Comparison of ENCODE assay signal across 9 mouse cellular contexts in the genomic region with DNA sequence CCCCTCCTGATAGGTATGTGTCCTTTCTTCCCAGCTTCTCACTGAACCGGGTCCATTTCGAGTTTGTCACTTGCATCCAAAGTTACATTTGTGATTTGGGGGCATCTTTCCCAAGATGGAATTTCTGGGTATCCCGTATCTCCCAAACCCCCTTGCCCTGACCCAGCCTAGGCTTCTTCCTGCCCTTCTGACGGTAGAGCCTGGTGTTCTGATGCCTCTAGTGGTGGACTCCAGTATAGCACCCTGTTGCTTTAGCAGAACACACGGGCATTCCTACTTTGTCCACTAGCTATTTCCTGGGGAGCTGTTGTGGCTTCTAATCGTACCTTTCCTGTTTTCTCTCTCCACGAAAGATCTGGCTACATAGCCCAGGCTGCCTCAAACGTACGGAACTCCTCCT. TPM values are rescaled to one million over a fixed set of nuclear protein-coding genes. Genes with fewer than 3 reads are reported as not detected.
DNase-seq lines count a peak whose midpoint lies in the region; ATAC-seq and TF ChIP-seq lines count a peak whose summit lies in the region.
"Had no signal": no experiment of that assay in that cellular context is flagged by ENCODE, and none has a peak within 500 bp of the region (broad histone marks: within the 10 kb centered on the region; RNA-seq: fewer than 3 reads in every experiment).

No protein-coding gene starts in this region.

- no peak overlapping the region for H3K27ac ChIP-seq in gastrocnemius, adult 2 months
- no peak overlapping the region for H3K27ac ChIP-seq in kidney, adult 2 months (ENCODE audit: insufficient read depth, low read depth, low read length)
- H3K27ac ChIP-seq in limb, embryonic 13.5 days, result no peak overlapping the region
- H3K27ac ChIP-seq in neural tube, embryonic 12.5 days, result no peak overlapping the region
- H3K27ac ChIP-seq: limb, embryonic 15.5 days had no signal

- H3K4me2 ChIP-seq in limb, embryonic 13.5 days (replicated peaks), result no peak overlapping the region
- no peak overlapping the region for H3K4me2 ChIP-seq in neural tube, embryonic 12.5 days (replicated peaks)
- H3K4me2 ChIP-seq: limb, embryonic 15.5 days had no signal

- H3K27me3 ChIP-seq in Patski, result no peaks in the 10 kb centered on the region
- no peaks in the 10 kb centered on the region for H3K27me3 ChIP-seq in kidney, adult 2 months (replicated peaks; ENCODE audit: control insufficient read depth, insufficient read depth, low read length)
- peaks cover 18% of the 10 kb centered on the region for H3K27me3 ChIP-seq in limb, embryonic 13.5 days
- no peaks in the 10 kb centered on the region for H3K27me3 ChIP-seq in neural tube, embryonic 12.5 days (replicated peaks)

- TF ChIP-seq POLR2A in kidney, adult 2 months (IDR thresholded peaks at IDR 0.05; ENCODE audit: low read depth, low read length), result no peak

- in situ Hi-C loops in Patski (cut with MboI; ENCODE audit: low pct_unique_long_range_greater_than_20kb), result no loop called here

- POLR2A ChIA-PET in Patski (lab: Charles Lee), result interaction anchor here (0.6 kb wide), 1 partner anchor 19 kb away, joined by 3 read pairs; no protein-coding TSS in a partner anchor

- peak; percentile 76 for ATAC-seq in Patski
- peak; percentile 35; the same call in 1 of the 2 replicates for ATAC-seq in limb, embryonic 13.5 days (ENCODE audit: low FRiP score, low read depth)
- 0 out of 2 replicates have a peak, but pooled peaks have one; percentile 16 for ATAC-seq in neural tube, embryonic 12.5 days (ENCODE audit: low FRiP score, low read depth)

- TF ChIP-seq CTCF in Patski (IDR thresholded peaks at IDR 0.05), result peak; percentile 89
- TF ChIP-seq CTCF in gastrocnemius, adult 2 months (IDR thresholded peaks at IDR 0.05), result peak; percentile 97
- peak; percentile 91 for TF ChIP-seq CTCF in kidney, adult 2 months (conservative IDR thresholded peaks at IDR 0.05; ENCODE audit: insufficient read depth, insufficient read length, low read depth, low read length)

- WGBS in kidney, adult 2 months, result 13% methylated on average over 9 of the region's 9 CpGs
- WGBS in limb, embryonic 13.5 days, result 19% methylated on average over 9 of the region's 9 CpGs
- WGBS in neural tube, embryonic 12.5 days, result 18% methylated on average over 9 of the region's 9 CpGs

- H3K9ac ChIP-seq in limb, embryonic 13.5 days, result no peak overlapping the region
- no peak overlapping the region for H3K9ac ChIP-seq in neural tube, embryonic 12.5 days
- H3K9ac ChIP-seq: limb, embryonic 15.5 days had no signal

- DNase-seq in A20 (ENCODE audit: low read depth, low spot score) (peak; percentile 73), Patski (ENCODE audit: low read depth, low spot score) (no peak)
- peak; percentile 46 for DNase-seq in cerebellum, adult 9-11 months
- peak; percentile 75 for DNase-seq in gastrocnemius, adult 2 months
- DNase-seq in kidney, adult 2 months, result peak; percentile 76
- DNase-seq in thymus, adult 18-20 months, result peak; percentile 22 to 50

- H3K4me3 ChIP-seq in gastrocnemius, adult 2 months, result no peak overlapping the region
- no peak overlapping the region for H3K4me3 ChIP-seq in kidney, adult 2 months (ENCODE audit: insufficient read depth, low read depth, low read length)
- no peak overlapping the region for H3K4me3 ChIP-seq in limb, embryonic 13.5 days
- H3K4me3 ChIP-seq in neural tube, embryonic 12.5 days, result no peak overlapping the region
- H3K4me3 ChIP-seq: limb, embryonic 15.5 days had no signal

- H3K36me3 ChIP-seq in kidney, adult 2 months (ENCODE audit: control insufficient read depth, insufficient read depth, low read length), result no peaks in the 10 kb centered on the region
- H3K36me3 ChIP-seq in limb, embryonic 13.5 days, result no peaks in the 10 kb centered on the region
- no peaks in the 10 kb centered on the region for H3K36me3 ChIP-seq in neural tube, embryonic 12.5 days
- H3K36me3 ChIP-seq: limb, embryonic 15.5 days had no signal

- no peaks in the 10 kb centered on the region for H3K9me3 ChIP-seq in limb, embryonic 13.5 days
- no peaks in the 10 kb centered on the region for H3K9me3 ChIP-seq in neural tube, embryonic 12.5 days
- H3K9me3 ChIP-seq: limb, embryonic 15.5 days had no signal

- CTCF ChIA-PET in Patski (lab: Charles Lee), result interaction anchor here (0.9 to 3.7 kb wide), 3 partner anchors 70 to 364 kb away, joined by 3 to 42 read pairs (median 16); no protein-coding TSS in a partner anchor

- H3K4me1 ChIP-seq in kidney, adult 2 months (ENCODE audit: control insufficient read depth, insufficient read depth, low read length), result no peaks in the 10 kb centered on the region
- H3K4me1 ChIP-seq in limb, embryonic 13.5 days, result peaks cover 26% of the 10 kb centered on the region
- H3K4me1 ChIP-seq in neural tube, embryonic 12.5 days, result peaks cover 11% of the 10 kb centered on the region

- intact Hi-C loops in gastrocnemius, adult 2 months (cut with DNase I), result loop anchor here (2.0 kb wide), 1 partner anchor 225 kb away; no protein-coding TSS in a partner anchor

RNA-seq across cellular contexts. Expression of a gene that starts 32.3 kb away (rescaled TPM):
- not detected for polyA plus RNA-seq in Patski (2021)
- total RNA-seq in gastrocnemius, adult 2 months (2021), result not detected
- polyA plus RNA-seq in kidney, adult 2 months (2012; rRNA removed), result 0.03 and 0.34 TPM in 2 replicates
- 0.03 TPM in 2 replicates for polyA plus RNA-seq in limb, embryonic 13.5 days (2015; fragmentation: Nextera tagmentation; extraction: Ambion mirVana)
- not detected in 2 replicates for polyA plus RNA-seq in neural tube, embryonic 12.5 days (2016; fragmentation: Nextera tagmentation; extraction: Ambion mirVana)
- polyA plus RNA-seq: limb, embryonic 15.5 days had no signal

Comparison
In these comparisons a context has a peak if more than half of its experiments do, and no peak if none do; other contexts are left out.
1. ATAC-seq: peak in every context shown above with its lines; median percentile 76 in Patski; 35 in limb, embryonic 13.5 days; 16 in neural tube, embryonic 12.5 days.